Mouse (Mus musculus): ENCODE results near the gene Maml2. TPM values are rescaled to one million over a fixed set of nuclear protein-coding genes. Genes with fewer than 3 reads are reported as not detected.

Maml2 gene
- total and polyA plus RNA-seq, 2 experiments from 2014 or later = 11.4 to 11.6 TPM

GRCm38 (mm10) chr9:13485914-13486313 is 188.2 kb downstream of the Maml2 start:
- TF ChIP-seq CTCF (IDR thresholded peaks at IDR 0.05; ENCODE audit: low read depth) = no peak
- 0 out of 2 replicates have a peak, but pooled peaks cover 10% of the 10 kb centered on the region for H3K4me1 ChIP-seq (ENCODE audit: insufficient read depth, low read length)
- H3K27ac ChIP-seq = no peak overlapping the region
- ATAC-seq (no peak), DNase-seq (ENCODE audit: low spot score) (no peak)
- no peaks in the 10 kb centered on the region for H3K27me3 ChIP-seq (ENCODE audit: insufficient read depth, low read length)
- no peak overlapping the region for H3K4me3 ChIP-seq (ENCODE audit: low read length)
- H3K9me3 ChIP-seq (ENCODE audit: low read length) = no peaks in the 10 kb centered on the region
- no peak overlapping the region for H3K4me2 ChIP-seq (ENCODE audit: low read depth, low read length)
- 75% methylated on average over 1 of the region's 1 CpGs for WGBS
- H3K9ac ChIP-seq (replicated peaks; ENCODE audit: low read length) = no peak overlapping the region
- H3K36me3 ChIP-seq (ENCODE audit: insufficient read depth, low read length) = no peaks in the 10 kb centered on the region

- Histone ChIP-seq H3K27ac (no peak overlapping the region), H3K4me3 (ENCODE audit: low read length) (no peak overlapping the region), H3K4me2 (ENCODE audit: low read depth, low read length) (no peak overlapping the region), H3K4me1 (ENCODE audit: insufficient read depth, low read length) (no peaks in the 10 kb centered on the region), H3K27me3 (ENCODE audit: insufficient read depth, low read length) (no peaks in the 10 kb centered on the region), H3K9ac (replicated peaks; ENCODE audit: low read length) (no peak overlapping the region), H3K9me3 (ENCODE audit: low read length) (no peaks in the 10 kb centered on the region), H3K36me3 (ENCODE audit: insufficient read depth, low read length) (no peaks in the 10 kb centered on the region)
- WGBS = 53% methylated on average over 1 of the region's 1 CpGs
- DNase-seq (ENCODE audit: low spot score) (no peak), ATAC-seq (no peak)
- no peak for TF ChIP-seq CTCF (IDR thresholded peaks at IDR 0.05; ENCODE audit: low read depth)
These were observed 193.3 kb downstream of the Maml2 start for GRCm38 (mm10) chr9:13491107-13491506.

GRCm38 (mm10) chr9:13491854-13492620 is 194.3 kb downstream of the Maml2 start:
- no peak for ATAC-seq

GRCm38 (mm10) chr9:13492807-13493206 is 195.1 kb downstream of the Maml2 start:
- 56% methylated on average over 2 of the region's 2 CpGs for WGBS
- H3K27ac ChIP-seq = no peak overlapping the region
- no peak for TF ChIP-seq CTCF (IDR thresholded peaks at IDR 0.05; ENCODE audit: low read depth)
- no peaks in the 10 kb centered on the region for H3K36me3 ChIP-seq (ENCODE audit: insufficient read depth, low read length)
- no peaks in the 10 kb centered on the region; the same call in 1 of the 2 replicates for H3K4me1 ChIP-seq (ENCODE audit: insufficient read depth, low read length)
- no peak overlapping the region for H3K4me2 ChIP-seq (ENCODE audit: low read depth, low read length)
- no peak for DNase-seq (ENCODE audit: low spot score)
- no peak for ATAC-seq
- no peak overlapping the region for H3K9ac ChIP-seq (replicated peaks; ENCODE audit: low read length)
- H3K9me3 ChIP-seq (ENCODE audit: low read length) = no peaks in the 10 kb centered on the region
- H3K27me3 ChIP-seq (ENCODE audit: insufficient read depth, low read length) = no peaks in the 10 kb centered on the region
- H3K4me3 ChIP-seq (ENCODE audit: low read length) = no peak overlapping the region

More at GRCm38 (mm10) chr9:13491854-13492620, 194.3 kb downstream of the Maml2 start:
- H3K9me3 ChIP-seq (ENCODE audit: low read length) = no peaks in the 10 kb centered on the region
- no peak overlapping the region for H3K9ac ChIP-seq (replicated peaks; ENCODE audit: low read length)
- no peak overlapping the region for H3K4me2 ChIP-seq (ENCODE audit: low read depth, low read length)
- H3K4me3 ChIP-seq (ENCODE audit: low read length) = no peak overlapping the region
- 85% methylated on average over 9 of the region's 9 CpGs for WGBS
- H3K4me1 ChIP-seq (ENCODE audit: insufficient read depth, low read length) = no peaks in the 10 kb centered on the region
- H3K27ac ChIP-seq = no peak overlapping the region
- no peak for TF ChIP-seq CTCF (IDR thresholded peaks at IDR 0.05; ENCODE audit: low read depth)
- DNase-seq (ENCODE audit: low spot score) = no peak
- H3K27me3 ChIP-seq (ENCODE audit: insufficient read depth, low read length) = no peaks in the 10 kb centered on the region
- no peaks in the 10 kb centered on the region for H3K36me3 ChIP-seq (ENCODE audit: insufficient read depth, low read length)

- no peak for DNase-seq (ENCODE audit: low spot score)
- Histone ChIP-seq H3K9me3 (ENCODE audit: low read length) (no peaks in the 10 kb centered on the region), H3K27me3 (ENCODE audit: insufficient read depth, low read length) (no peaks in the 10 kb centered on the region), H3K9ac (replicated peaks; ENCODE audit: low read length) (no peak overlapping the region), H3K36me3 (ENCODE audit: insufficient read depth, low read length) (no peaks in the 10 kb centered on the region), H3K27ac (no peak overlapping the region), H3K4me1 (ENCODE audit: insufficient read depth, low read length) (no peaks in the 10 kb centered on the region; the same call in 1 of the 2 replicates), H3K4me2 (ENCODE audit: low read depth, low read length) (no peak overlapping the region), H3K4me3 (ENCODE audit: low read length) (no peak overlapping the region)
- no peak for TF ChIP-seq CTCF (IDR thresholded peaks at IDR 0.05; ENCODE audit: low read depth)
- WGBS = 93% methylated on average over 2 of the region's 2 CpGs
- ATAC-seq = no peak
These were observed 196.0 kb downstream of the Maml2 start for GRCm38 (mm10) chr9:13493746-13494145.

- ATAC-seq = no peak
- Histone ChIP-seq H3K27ac (no peak overlapping the region), H3K9me3 (ENCODE audit: low read length) (no peaks in the 10 kb centered on the region), H3K4me3 (ENCODE audit: low read length) (no peak overlapping the region), H3K4me2 (ENCODE audit: low read depth, low read length) (no peak overlapping the region), H3K36me3 (ENCODE audit: insufficient read depth, low read length) (no peaks in the 10 kb centered on the region), H3K4me1 (ENCODE audit: insufficient read depth, low read length) (no peaks in the 10 kb centered on the region; the same call in 1 of the 2 replicates), H3K27me3 (ENCODE audit: insufficient read depth, low read length) (no peaks in the 10 kb centered on the region), H3K9ac (replicated peaks; ENCODE audit: low read length) (no peak overlapping the region)
- TF ChIP-seq CTCF (IDR thresholded peaks at IDR 0.05; ENCODE audit: low read depth) = no peak
- no peak for DNase-seq (ENCODE audit: low spot score)
These were observed 197.8 kb downstream of the Maml2 start for GRCm38 (mm10) chr9:13495530-13495929.

- H3K4me2 ChIP-seq (ENCODE audit: low read depth, low read length) = no peak overlapping the region
- H3K4me1 ChIP-seq (ENCODE audit: insufficient read depth, low read length) = no peaks in the 10 kb centered on the region; the same call in 1 of the 2 replicates
- no peaks in the 10 kb centered on the region for H3K27me3 ChIP-seq (ENCODE audit: insufficient read depth, low read length)
- TF ChIP-seq CTCF (IDR thresholded peaks at IDR 0.05; ENCODE audit: low read depth) = no peak
- no peak overlapping the region for H3K27ac ChIP-seq
- H3K9ac ChIP-seq (replicated peaks; ENCODE audit: low read length) = no peak overlapping the region
- no peak overlapping the region for H3K4me3 ChIP-seq (ENCODE audit: low read length)
- DNase-seq (ENCODE audit: low spot score) (no peak), ATAC-seq (no peak)
- H3K36me3 ChIP-seq (ENCODE audit: insufficient read depth, low read length) = no peaks in the 10 kb centered on the region
- 74% methylated on average over 3 of the region's 3 CpGs for WGBS
- H3K9me3 ChIP-seq (ENCODE audit: low read length) = no peaks in the 10 kb centered on the region
These were observed 199.3 kb downstream of the Maml2 start for GRCm38 (mm10) chr9:13497016-13497415.

All from hindbrain, postnatal 0 days (tissue).